Mouse (Mus musculus) spleen, adult 2 months (tissue): ENCODE results near the gene Numbl.

Experiments used
- CTCF ChIP-seq: fragments of 200-500 bp; IDR thresholded peaks from 2 replicates; pipeline ENCODE4 v1.5.1; 2011; ENCODE audit warnings: mild to moderate bottlenecking, inconsistent platforms; ENCODE audit not compliant: insufficient read depth, insufficient read length, insufficient replicate concordance; ENCODE audit errors: extremely low read depth
- POLR2A ChIP-seq: fragments of 200-500 bp; IDR thresholded peaks from 2 replicates; pipeline ENCODE4 v1.6.1; 2011; ENCODE audit warnings: low read depth, low read length, inconsistent platforms

- TF ChIP-seq POLR2A (no peak), CTCF (no peak)
Observed at GRCm38 (mm10) chr7:27288732-27289131, 30.5 kb downstream of the Numbl start.
